Mouse (Mus musculus): Measurements from ENCODE around the gene Mcoln2. TPM values are rescaled to one million over a fixed set of nuclear protein-coding genes. Genes with fewer than 3 reads are reported as not detected.

Mcoln2 gene
- total and polyA plus RNA-seq, 3 experiments = 0.10 to 0.42 TPM; not detected in 1

GRCm38 (mm10) chr3:146110916-146111315, 38.7 kb upstream of the Mcoln2 start:
- H3K9ac ChIP-seq (ENCODE audit: control insufficient read depth, low read depth, low read length, poor library complexity, severe bottlenecking) = no peak overlapping the region
- no peaks in the 10 kb centered on the region for H3K9me3 ChIP-seq (replicated peaks; ENCODE audit: insufficient read depth, low read length)
- no peak overlapping the region for H3K4me3 ChIP-seq (ENCODE audit: control insufficient read depth in 1 of 2, insufficient read depth in 1 of 2, low read depth in 2 of 2, low read length in 2 of 2)
- H3K27ac ChIP-seq (ENCODE audit: control insufficient read depth, low read depth, low read length) = no peak overlapping the region
- no peak for TF ChIP-seq ZMIZ1 (IDR thresholded peaks at IDR 0.05; ENCODE audit: low read depth, low read length)
- TF ChIP-seq MAZ (IDR thresholded peaks at IDR 0.05; ENCODE audit: low read depth, low read length) = no peak
- TF ChIP-seq CHD2 (IDR thresholded peaks at IDR 0.05; ENCODE audit: low read length) = no peak
- TF ChIP-seq USF1 (IDR thresholded peaks at IDR 0.05; ENCODE audit: low read depth, low read length) = no peak
- TF ChIP-seq CTCF (IDR thresholded peaks at IDR 0.05 in 2 of 3, conservative IDR thresholded peaks at IDR 0.05 in 1 of 3; ENCODE audit: control insufficient read depth in 1 of 3, insufficient read depth in 1 of 3, low read depth in 2 of 3, low read length in 3 of 3, poor library complexity in 1 of 3, severe bottlenecking in 1 of 3) = no peak
- no peak for TF ChIP-seq ETS1 (IDR thresholded peaks at IDR 0.05; ENCODE audit: low read depth, low read length)
- TF ChIP-seq BHLHE40 (IDR thresholded peaks at IDR 0.05; ENCODE audit: borderline replicate concordance, low read depth, low read length) = no peak
- no peak for TF ChIP-seq MYB (IDR thresholded peaks at IDR 0.05; ENCODE audit: low read depth, low read length)
- no peak for TF ChIP-seq NELFE (IDR thresholded peaks at IDR 0.05; ENCODE audit: low read depth, low read length)
- H3K79me2 ChIP-seq (ENCODE audit: control insufficient read depth, insufficient read depth, low read length, poor library complexity) = no peaks in the 10 kb centered on the region
- DNase-seq (ENCODE audit: low read depth, low spot score) = no peak
- H3K36me3 ChIP-seq (ENCODE audit: control insufficient read depth in 1 of 2, insufficient read depth in 2 of 2, low read length in 2 of 2) = peaks cover 0 to 2% of the 10 kb centered on the region in 2 experiments; a peak in 1 of 4 replicates
- H3K27me3 ChIP-seq (ENCODE audit: control insufficient read depth in 1 of 2, insufficient read depth in 2 of 2, low read length in 2 of 2) = no peaks in the 10 kb centered on the region
- H3K4me1 ChIP-seq (ENCODE audit: control insufficient read depth in 1 of 2, insufficient read depth in 2 of 2, low read length in 2 of 2) = no peaks in the 10 kb centered on the region

GRCm38 (mm10) chr3:146117258-146117996, 32.2 kb upstream of the Mcoln2 start, which contains the start of gene Mcoln3:
Gene Mcoln3, plus strand, starts transcription at chr3:146117450.
- Histone ChIP-seq H3K4me1 (ENCODE audit: control insufficient read depth in 1 of 2, insufficient read depth in 2 of 2, low read length in 2 of 2) (no peaks in the 10 kb centered on the region; a peak in 1 of 4 replicates), H3K27ac (ENCODE audit: control insufficient read depth, low read depth, low read length) (no peak within 1 kb of the TSS), H3K27me3 (ENCODE audit: control insufficient read depth in 1 of 2, insufficient read depth in 2 of 2, low read length in 2 of 2) (no peaks in the 10 kb centered on the region), H3K9me3 (replicated peaks; ENCODE audit: insufficient read depth, low read length) (no peaks in the 10 kb centered on the region), H3K9ac (ENCODE audit: control insufficient read depth, low read depth, low read length, poor library complexity, severe bottlenecking) (no peak within 1 kb of the TSS), H3K4me3 (ENCODE audit: control insufficient read depth in 1 of 2, insufficient read depth in 1 of 2, low read depth in 2 of 2, low read length in 2 of 2) (no peak within 1 kb of the TSS), H3K79me2 (ENCODE audit: control insufficient read depth, insufficient read depth, low read length, poor library complexity) (no peaks in the 10 kb centered on the region), H3K36me3 (ENCODE audit: control insufficient read depth in 1 of 2, insufficient read depth in 2 of 2, low read length in 2 of 2) (no peaks in the 10 kb centered on the region)
- TF ChIP-seq BHLHE40 (IDR thresholded peaks at IDR 0.05; ENCODE audit: borderline replicate concordance, low read depth, low read length) (no peak), CHD1 (IDR thresholded peaks at IDR 0.05; ENCODE audit: low read depth, low read length) (no peak), ZMIZ1 (IDR thresholded peaks at IDR 0.05; ENCODE audit: low read depth, low read length) (no peak), MEF2A (IDR thresholded peaks at IDR 0.05; ENCODE audit: extremely low read depth, insufficient replicate concordance, low read depth, low read length, poor library complexity, severe bottlenecking) (no peak), ELF1 (IDR thresholded peaks at IDR 0.05; ENCODE audit: low read depth, low read length) (no peak), ETS1 (IDR thresholded peaks at IDR 0.05; ENCODE audit: low read depth, low read length) (no peak), JUND (IDR thresholded peaks at IDR 0.05; ENCODE audit: low read depth, low read length) (no peak), USF2 (IDR thresholded peaks at IDR 0.05; ENCODE audit: borderline replicate concordance in 1 of 2, insufficient read depth in 1 of 2, low read depth in 1 of 2, low read length in 2 of 2) (no peak), RCOR1 (IDR thresholded peaks at IDR 0.05; ENCODE audit: low read depth, low read length) (no peak), ZNF384 (IDR thresholded peaks at IDR 0.05; ENCODE audit: low read depth, low read length) (no peak), CTCF (IDR thresholded peaks at IDR 0.05 in 2 of 3, conservative IDR thresholded peaks at IDR 0.05 in 1 of 3; ENCODE audit: control insufficient read depth in 1 of 3, insufficient read depth in 1 of 3, low read depth in 2 of 3, low read length in 3 of 3, poor library complexity in 1 of 3, severe bottlenecking in 1 of 3) (no peak), TAL1 (IDR thresholded peaks at IDR 0.05; ENCODE audit: low read length) (no peak), POLR2AphosphoS5 (IDR thresholded peaks at IDR 0.05; ENCODE audit: borderline replicate concordance, low read depth, low read length) (no peak), MAFK (IDR thresholded peaks at IDR 0.05; ENCODE audit: borderline replicate concordance, low read depth, low read length) (no peak), POLR2AphosphoS2 (IDR thresholded peaks at IDR 0.05; ENCODE audit: low read length) (no peak), RAD21 (IDR thresholded peaks at IDR 0.05; ENCODE audit: low read depth, low read length) (no peak)
- DNase-seq (ENCODE audit: low read depth, low spot score) = no peak
